Mouse (Mus musculus): Measurements from ENCODE around the gene Lmf1. TPM values are rescaled to one million over a fixed set of nuclear protein-coding genes. Genes with fewer than 3 reads are reported as not detected.
A peak's percentile ranks its signal among the peaks of the same experiment; 100 is the strongest.

Lmf1 gene
- polyA plus RNA-seq, 1 experiment from 2014 or later = 16.3 TPM

GRCm38 (mm10) chr17:25547026-25547425 lies 31.9 kb upstream of the Lmf1 start:
- no peaks in the 10 kb centered on the region for H3K27me3 ChIP-seq (ENCODE audit: control insufficient read depth, insufficient read depth, low read length)
- no peaks in the 10 kb centered on the region for H3K36me3 ChIP-seq (ENCODE audit: control insufficient read depth, insufficient read depth, low read length)
- no peaks in the 10 kb centered on the region for H3K4me1 ChIP-seq (replicated peaks; ENCODE audit: control insufficient read depth, insufficient read depth)
- no peak for ATAC-seq (ENCODE audit: low FRiP score, low TSS enrichment)
- WGBS = 34% methylated on average over 3 of the region's 3 CpGs
- H3K4me3 ChIP-seq (ENCODE audit: low read depth, low read length) = no peak overlapping the region
- no peak for DNase-seq (ENCODE audit: low spot score)
- no peak overlapping the region for H3K27ac ChIP-seq (replicated peaks)
- TF ChIP-seq CTCF (IDR thresholded peaks at IDR 0.05; ENCODE audit: low read depth) (no peak), EP300 (optimal IDR thresholded peaks at IDR 0.05) (no peak)
- no peak overlapping the region for H3K4me2 ChIP-seq (replicated peaks; ENCODE audit: low read depth)
- H3K9ac ChIP-seq (ENCODE audit: low read length) = no peak overlapping the region
- no peaks in the 10 kb centered on the region for H3K9me3 ChIP-seq (ENCODE audit: control insufficient read depth, low read length)

- H3K9me3 ChIP-seq (ENCODE audit: control insufficient read depth, low read length) = no peaks in the 10 kb centered on the region
- H3K4me1 ChIP-seq (replicated peaks; ENCODE audit: control insufficient read depth, insufficient read depth) = no peaks in the 10 kb centered on the region
- no peak overlapping the region for H3K4me2 ChIP-seq (replicated peaks; ENCODE audit: low read depth)
- no peak overlapping the region for H3K9ac ChIP-seq (ENCODE audit: low read length)
- H3K27me3 ChIP-seq (ENCODE audit: control insufficient read depth, insufficient read depth, low read length) = no peaks in the 10 kb centered on the region
- TF ChIP-seq EP300 (optimal IDR thresholded peaks at IDR 0.05) (no peak), CTCF (IDR thresholded peaks at IDR 0.05; ENCODE audit: low read depth) (no peak)
- H3K27ac ChIP-seq (replicated peaks) = no peak overlapping the region
- no peak for DNase-seq (ENCODE audit: low spot score)
- H3K36me3 ChIP-seq (ENCODE audit: control insufficient read depth, insufficient read depth, low read length) = no peaks in the 10 kb centered on the region
- WGBS = 86% methylated on average over 5 of the region's 5 CpGs
- no peak overlapping the region for H3K4me3 ChIP-seq (ENCODE audit: low read depth, low read length)
- no peak for ATAC-seq (ENCODE audit: low FRiP score, low TSS enrichment)
These were observed 28.9 kb upstream of the Lmf1 start for GRCm38 (mm10) chr17:25550020-25550419.

- WGBS = 76% methylated on average over 11 of the region's 11 CpGs
- H3K4me2 ChIP-seq (replicated peaks; ENCODE audit: low read depth) = no peak overlapping the region
- H3K36me3 ChIP-seq (ENCODE audit: control insufficient read depth, insufficient read depth, low read length) = no peaks in the 10 kb centered on the region
- TF ChIP-seq CTCF (IDR thresholded peaks at IDR 0.05; ENCODE audit: low read depth) (no peak), EP300 (optimal IDR thresholded peaks at IDR 0.05) (no peak)
- no peak for ATAC-seq (ENCODE audit: low FRiP score, low TSS enrichment)
- H3K9me3 ChIP-seq (ENCODE audit: control insufficient read depth, low read length) = no peaks in the 10 kb centered on the region
- no peaks in the 10 kb centered on the region; the same call in 1 of the 2 replicates for H3K27me3 ChIP-seq (ENCODE audit: control insufficient read depth, insufficient read depth, low read length)
- no peak overlapping the region for H3K27ac ChIP-seq (replicated peaks)
- H3K4me3 ChIP-seq (ENCODE audit: low read depth, low read length) = no peak overlapping the region
- H3K4me1 ChIP-seq (replicated peaks; ENCODE audit: control insufficient read depth, insufficient read depth) = no peaks in the 10 kb centered on the region
- no peak for DNase-seq (ENCODE audit: low spot score)
- no peak overlapping the region for H3K9ac ChIP-seq (ENCODE audit: low read length)
These were observed 27.6 kb upstream of the Lmf1 start for GRCm38 (mm10) chr17:25551313-25551712.

DNA sequence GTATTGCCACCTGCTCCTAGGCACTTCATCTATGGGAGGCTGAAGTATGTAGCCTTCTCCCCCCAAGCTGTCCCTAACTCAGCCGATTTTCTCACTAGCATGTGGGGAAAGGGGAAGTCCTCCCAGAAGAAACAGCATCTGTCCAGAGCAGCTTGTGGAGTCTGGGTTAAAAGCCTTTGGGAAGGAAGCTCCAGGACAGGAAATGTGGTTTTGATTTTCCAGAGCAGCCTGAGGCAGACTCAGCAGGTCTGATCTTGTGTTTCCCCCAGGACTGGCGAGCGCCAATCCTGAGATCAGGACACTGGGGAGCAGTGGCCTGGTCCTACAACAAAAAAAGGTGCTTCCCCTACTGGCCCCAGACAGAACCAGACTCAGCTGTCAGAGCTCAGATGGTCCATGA lies 23.7 kb upstream of the Lmf1 start:
- H3K36me3 ChIP-seq (ENCODE audit: control insufficient read depth, insufficient read depth, low read length) = no peaks in the 10 kb centered on the region
- ATAC-seq (ENCODE audit: low FRiP score, low TSS enrichment) (no peak), DNase-seq (ENCODE audit: low spot score) (no peak)
- H3K27ac ChIP-seq (replicated peaks) = no peak overlapping the region
- TF ChIP-seq CTCF (IDR thresholded peaks at IDR 0.05; ENCODE audit: low read depth) = no peak
- no peak for TF ChIP-seq EP300 (optimal IDR thresholded peaks at IDR 0.05)
- H3K4me1 ChIP-seq (replicated peaks; ENCODE audit: control insufficient read depth, insufficient read depth) = no peaks in the 10 kb centered on the region
- WGBS = 55% methylated on average over 3 of the region's 3 CpGs
- H3K27me3 ChIP-seq (ENCODE audit: control insufficient read depth, insufficient read depth, low read length) = no peaks in the 10 kb centered on the region; the same call in 1 of the 2 replicates
- H3K4me2 ChIP-seq (replicated peaks; ENCODE audit: low read depth) = no peak overlapping the region
- no peak overlapping the region for H3K4me3 ChIP-seq (ENCODE audit: low read depth, low read length)
- H3K9ac ChIP-seq (ENCODE audit: low read length) = no peak overlapping the region
- no peaks in the 10 kb centered on the region for H3K9me3 ChIP-seq (ENCODE audit: control insufficient read depth, low read length)

- peak overlapping the region; percentile 23; the same call in 1 of the 2 replicates for H3K9ac ChIP-seq (ENCODE audit: low read length)
- 11% methylated on average over 29 of the region's 29 CpGs for WGBS
- H3K9me3 ChIP-seq (ENCODE audit: control insufficient read depth, low read length) = no peaks in the 10 kb centered on the region
- DNase-seq (ENCODE audit: low spot score) = no peak
- TF ChIP-seq CTCF (IDR thresholded peaks at IDR 0.05; ENCODE audit: low read depth) (no peak), EP300 (optimal IDR thresholded peaks at IDR 0.05) (no peak)
- no peak overlapping the region for H3K27ac ChIP-seq (replicated peaks)
- no peaks in the 10 kb centered on the region; the same call in 1 of the 2 replicates for H3K27me3 ChIP-seq (ENCODE audit: control insufficient read depth, insufficient read depth, low read length)
- peak overlapping the region; percentile 39 for H3K4me2 ChIP-seq (replicated peaks; ENCODE audit: low read depth)
- no peak for ATAC-seq (ENCODE audit: low FRiP score, low TSS enrichment)
- H3K4me3 ChIP-seq (ENCODE audit: low read depth, low read length) = peak overlapping the region; percentile 6; the same call in 1 of the 2 replicates
- no peaks in the 10 kb centered on the region for H3K4me1 ChIP-seq (replicated peaks; ENCODE audit: control insufficient read depth, insufficient read depth)
- H3K36me3 ChIP-seq (ENCODE audit: control insufficient read depth, insufficient read depth, low read length) = no peaks in the 10 kb centered on the region
These were observed 22.9 kb upstream of the Lmf1 start for GRCm38 (mm10) chr17:25555666-25556629.

Data from stomach, postnatal 0 days (tissue).